Mouse (Mus musculus): ENCODE data around the gene Ttc37.

GRCm38 (mm10) chr13:76098116-76098492 lies 430 bp upstream of the Ttc37 start:
- TF ChIP-seq CTCF (IDR thresholded peaks at IDR 0.05; ENCODE audit: insufficient read depth, low read depth, low read length), result no peak
- TF ChIP-seq POLR2A (IDR thresholded peaks at IDR 0.05; ENCODE audit: insufficient read depth, low read depth, low read length), result no peak
